Mouse (Mus musculus) MEL (cell line): Measurements from ENCODE around the gene Pla2g6. TPM values are rescaled to one million over a fixed set of nuclear protein-coding genes. Genes with fewer than 3 reads are reported as not detected.

Source experiments
- DNase-seq: peaks from one replicate; pipeline ENCODE4 v3.0.0; 2011; ENCODE audit warnings: low read depth, low spot score
- H3K27ac ChIP-seq: 2 replicates; pipeline ENCODE4 v1.5.1; 2012; ENCODE audit warnings: low read depth, mild to moderate bottlenecking, control low read depth, low read length, moderate library complexity; ENCODE audit not compliant: control insufficient read depth
- H3K27me3 ChIP-seq, 2 experiments: fragments of 150-350 bp in 1 of 2; sonication (generic) in 1 of 2; 2 replicates each; pipeline ENCODE4 v1.6.1; 2012; ENCODE audit warnings: low read length in 2 of 2, mild to moderate bottlenecking in 2 of 2, improper control_type of control experiment in 1 of 2, moderate library complexity in 1 of 2; ENCODE audit not compliant: insufficient read depth in 2 of 2, control insufficient read depth in 1 of 2
- H3K36me3 ChIP-seq, 2 experiments: 2 replicates each; pipeline ENCODE4 v1.6.1; 2012 to 2014; ENCODE audit warnings: low read length in 2 of 2, improper control_type of control experiment in 1 of 2, inconsistent platforms in 1 of 2, mild to moderate bottlenecking in 1 of 2; ENCODE audit not compliant: insufficient read depth in 2 of 2, control insufficient read depth in 1 of 2
- H3K4me1 ChIP-seq, 2 experiments: fragments of 150-350 bp in 1 of 2; sonication (generic) in 1 of 2; 2 replicates each; pipeline ENCODE4 v1.6.1; 2012; ENCODE audit warnings: low read length in 2 of 2, improper control_type of control experiment in 1 of 2, mild to moderate bottlenecking in 1 of 2; ENCODE audit not compliant: insufficient read depth in 2 of 2, control insufficient read depth in 1 of 2
- H3K4me3 ChIP-seq, 2 experiments: fragments of 150-350 bp in 1 of 2; sonication (generic) in 1 of 2; 2 replicates each; pipeline ENCODE4 v1.5.1; 2012; ENCODE audit warnings: low read depth in 2 of 2, low read length in 2 of 2, mild to moderate bottlenecking in 2 of 2, moderate library complexity in 2 of 2, control low read depth in 1 of 2, improper control_type of control experiment in 1 of 2; ENCODE audit not compliant: control insufficient read depth in 1 of 2, insufficient read depth in 1 of 2
- H3K79me2 ChIP-seq: 2 replicates; pipeline ENCODE4 v1.6.1; 2012; ENCODE audit warnings: mild to moderate bottlenecking, low read length, moderate library complexity; ENCODE audit not compliant: control insufficient read depth, poor library complexity, insufficient read depth
- H3K9ac ChIP-seq: 2 replicates; pipeline ENCODE4 v1.6.1; 2012; ENCODE audit warnings: low read depth, mild to moderate bottlenecking, control low read depth, low read length, moderate library complexity; ENCODE audit not compliant: control insufficient read depth, poor library complexity, severe bottlenecking
- H3K9me3 ChIP-seq: fragments of 150-350 bp; sonication (generic); replicated peaks from 2 replicates; pipeline ENCODE4 v1.6.1; 2012; ENCODE audit warnings: mild to moderate bottlenecking, low read length, improper control_type of control experiment, moderate library complexity; ENCODE audit not compliant: insufficient read depth
- CHD1 ChIP-seq: IDR thresholded peaks from 2 replicates; pipeline ENCODE4 v1.6.1; 2012; ENCODE audit warnings: low read depth, mild to moderate bottlenecking, inconsistent platforms, low read length, improper control_type of control experiment
- E2F4 ChIP-seq: IDR thresholded peaks from 2 replicates; pipeline ENCODE4 v1.6.1; 2011; ENCODE audit warnings: low read depth, low read length, improper control_type of control experiment, borderline replicate concordance
- ELF1 ChIP-seq: IDR thresholded peaks from 2 replicates; pipeline ENCODE4 v1.6.1; 2014; ENCODE audit warnings: low read depth, mild to moderate bottlenecking, inconsistent platforms, low read length, improper control_type of control experiment, moderate library complexity
- EP300 ChIP-seq, 2 experiments: IDR thresholded peaks; 2 replicates each; pipeline ENCODE4 v1.6.1; 2011; ENCODE audit warnings: improper control_type of control experiment in 2 of 2, low read length in 2 of 2, low read depth in 1 of 2, mild to moderate bottlenecking in 1 of 2
- GABPA ChIP-seq: IDR thresholded peaks from 2 replicates; pipeline ENCODE4 v1.6.1; 2012; ENCODE audit warnings: low read depth, mild to moderate bottlenecking, inconsistent platforms, low read length, improper control_type of control experiment, moderate library complexity
- HCFC1 ChIP-seq: IDR thresholded peaks from 2 replicates; pipeline ENCODE4 v1.6.1; 2012; ENCODE audit warnings: low read depth, mild to moderate bottlenecking, inconsistent platforms, low read length, improper control_type of control experiment, moderate library complexity
- JUND ChIP-seq: IDR thresholded peaks from 2 replicates; pipeline ENCODE4 v1.6.1; 2011; ENCODE audit warnings: low read depth, mild to moderate bottlenecking, improper control_type of control experiment, low read length
- MAX ChIP-seq: IDR thresholded peaks from 2 replicates; pipeline ENCODE4 v1.6.1; 2011; ENCODE audit warnings: low read length, improper control_type of control experiment
- MAZ ChIP-seq: IDR thresholded peaks from 2 replicates; pipeline ENCODE4 v1.6.1; 2012; ENCODE audit warnings: low read depth, mild to moderate bottlenecking, inconsistent platforms, low read length, improper control_type of control experiment
- MEF2A ChIP-seq: IDR thresholded peaks from 2 replicates; pipeline ENCODE4 v1.6.1; 2014; ENCODE audit warnings: low read depth, mild to moderate bottlenecking, inconsistent platforms, low read length, improper control_type of control experiment; ENCODE audit not compliant: poor library complexity, insufficient replicate concordance, severe bottlenecking; ENCODE audit errors: extremely low read depth
- MYB ChIP-seq: IDR thresholded peaks from 2 replicates; pipeline ENCODE4 v1.6.1; 2011; ENCODE audit warnings: mild to moderate bottlenecking, low read depth, low read length, improper control_type of control experiment
- NELFE ChIP-seq: IDR thresholded peaks from 2 replicates; pipeline ENCODE4 v1.6.1; 2011; ENCODE audit warnings: low read depth, low read length, improper control_type of control experiment
- POLR2AphosphoS2 ChIP-seq: IDR thresholded peaks from 2 replicates; pipeline ENCODE4 v1.6.1; 2011; ENCODE audit warnings: low read length, improper control_type of control experiment
- POLR2AphosphoS5 ChIP-seq: IDR thresholded peaks from 2 replicates; pipeline ENCODE4 v1.6.1; 2012; ENCODE audit warnings: low read depth, borderline replicate concordance, mild to moderate bottlenecking, inconsistent platforms, low read length, moderate library complexity, mixed read lengths
- RAD21 ChIP-seq: IDR thresholded peaks from 2 replicates; pipeline ENCODE4 v1.6.1; 2011; ENCODE audit warnings: mild to moderate bottlenecking, low read depth, low read length, improper control_type of control experiment
- RCOR1 ChIP-seq: IDR thresholded peaks from 2 replicates; pipeline ENCODE4 v1.6.1; 2012; ENCODE audit warnings: low read depth, mild to moderate bottlenecking, inconsistent platforms, low read length, improper control_type of control experiment
- SMC3 ChIP-seq: IDR thresholded peaks from 2 replicates; pipeline ENCODE4 v1.6.1; 2011; ENCODE audit warnings: low read depth, low read length, improper control_type of control experiment
- TBP ChIP-seq: IDR thresholded peaks from 2 replicates; pipeline ENCODE4 v1.8.0; 2011; ENCODE audit warnings: low read depth, low read length, improper control_type of control experiment
- TCF12 ChIP-seq: IDR thresholded peaks from 2 replicates; pipeline ENCODE4 v1.6.1; 2014; ENCODE audit warnings: low read depth, mild to moderate bottlenecking, inconsistent platforms, low read length, improper control_type of control experiment, moderate library complexity
- UBTF ChIP-seq: IDR thresholded peaks from 2 replicates; pipeline ENCODE4 v1.6.1; 2012; ENCODE audit warnings: low read depth, mild to moderate bottlenecking, inconsistent platforms, low read length, improper control_type of control experiment, moderate library complexity, borderline replicate concordance; ENCODE audit not compliant: insufficient read depth
- USF2 ChIP-seq, 2 experiments: IDR thresholded peaks; 2 replicates each; pipeline ENCODE4 v1.6.1; 2011 to 2012; ENCODE audit warnings: improper control_type of control experiment in 2 of 2, low read length in 2 of 2, borderline replicate concordance in 1 of 2, inconsistent platforms in 1 of 2, low read depth in 1 of 2, mild to moderate bottlenecking in 1 of 2; ENCODE audit not compliant: insufficient read depth in 1 of 2
- ZKSCAN1 ChIP-seq: IDR thresholded peaks from 2 replicates; pipeline ENCODE4 v1.6.1; 2012; ENCODE audit warnings: low read depth, mild to moderate bottlenecking, inconsistent platforms, low read length, improper control_type of control experiment, moderate library complexity
- ZMIZ1 ChIP-seq: IDR thresholded peaks from 2 replicates; pipeline ENCODE4 v1.6.1; 2012; ENCODE audit warnings: low read depth, mild to moderate bottlenecking, inconsistent platforms, low read length, improper control_type of control experiment, moderate library complexity
- polyA plus RNA-seq, 2 experiments: library from polyadenylated mRNA; stranded (reverse) in 1 of 2; unstranded in 1 of 2; fragments of >175 nt in 1 of 2; fragments of >200 nt in 1 of 2; gene quantifications; 2 replicates each; pipeline versions ENCODE4 v1.2.1 to v1.2.4; 2012; ENCODE audit warnings: low replicate concordance in 2 of 2, low read depth in 1 of 2; ENCODE audit not compliant: insufficient read length in 2 of 2, insufficient read depth in 1 of 2, missing spikeins in 1 of 2
- total RNA-seq: library from RNA; depleted of rRNA; stranded (reverse); fragments of 300-350 nt; gene quantifications from 2 replicates; pipeline ENCODE4 v1.2.3, GENCODE M21; 2012

Pla2g6 gene
- total and polyA plus RNA-seq, 3 experiments = 11.8 to 24.7 TPM; not detected in 1

DNA sequence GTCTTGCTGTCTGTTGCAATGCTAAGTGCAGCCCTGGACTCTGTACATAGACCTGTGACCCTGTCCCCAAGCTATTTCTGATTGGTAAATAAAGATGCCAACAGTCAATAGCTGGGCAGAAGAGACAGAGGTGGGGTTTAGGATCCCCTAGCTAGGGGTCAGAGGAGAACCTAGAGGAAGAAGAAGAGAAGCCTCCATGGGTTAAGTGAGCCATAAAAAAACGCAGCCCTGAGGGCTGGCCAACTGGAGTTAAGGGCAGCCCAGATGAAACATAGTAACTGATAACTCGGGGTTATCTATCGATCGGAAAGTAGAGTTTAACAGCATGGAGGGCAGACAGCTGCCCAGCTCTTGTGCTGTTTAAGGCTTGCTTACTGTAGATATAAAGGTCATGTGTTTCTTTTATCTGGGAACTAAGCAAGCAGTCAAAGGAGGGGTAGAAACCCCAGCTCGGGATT is 6.4 kb downstream of the Pla2g6 start (continued):
- no peak for TF ChIP-seq MYB
- TF ChIP-seq EP300 (IDR thresholded peaks at IDR 0.05; ENCODE audit: low read depth in 1 of 2, low read length in 2 of 2) = peak; percentile 46 to 57; a peak in 2 of 4 replicates
- TF ChIP-seq POLR2AphosphoS5 = no peak
- TF ChIP-seq USF2 (IDR thresholded peaks at IDR 0.05; ENCODE audit: borderline replicate concordance in 1 of 2, insufficient read depth in 1 of 2, low read depth in 1 of 2, low read length in 2 of 2) = no peak
- TF ChIP-seq POLR2AphosphoS2 = no peak
- no peak for TF ChIP-seq GABPA
- TF ChIP-seq MEF2A = no peak
- no peak for TF ChIP-seq SMC3
- TF ChIP-seq NELFE = no peak
- TF ChIP-seq TBP = no peak
- TF ChIP-seq, all 39 proteins: peak for 10

DNA sequence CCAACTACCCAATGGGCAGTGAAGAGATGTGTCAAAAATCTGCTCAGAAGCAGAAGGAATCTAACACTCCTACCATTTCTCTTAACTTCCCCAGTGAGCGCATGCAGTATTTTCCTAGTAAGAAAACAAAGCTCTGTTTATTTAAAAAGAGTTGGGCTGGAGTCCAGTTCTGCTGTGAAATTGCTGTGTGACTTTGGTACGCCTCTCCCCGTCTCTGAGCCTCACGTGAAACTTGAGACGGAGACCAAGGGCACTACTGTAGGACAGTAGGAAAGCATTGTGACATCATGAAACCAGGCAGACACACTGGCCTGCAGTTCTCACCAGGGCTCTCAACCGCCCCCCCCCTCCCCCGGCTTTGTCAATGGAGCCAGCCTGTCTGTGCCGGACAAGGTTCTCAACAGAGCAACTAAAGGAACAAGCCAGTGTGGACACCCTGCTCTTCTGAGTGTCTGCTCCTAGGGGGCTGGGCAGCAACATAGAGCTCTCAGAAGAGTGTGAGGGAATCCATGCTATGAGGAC is 14.3 kb downstream of the Pla2g6 start:
- no peak for DNase-seq
- no peak for TF ChIP-seq ELF1
- TF ChIP-seq TCF12 = no peak
- no peak for TF ChIP-seq JUND
- TF ChIP-seq NELFE = no peak
- TF ChIP-seq MAZ = no peak
- no peak for TF ChIP-seq MAX
- no peak for TF ChIP-seq HCFC1
- TF ChIP-seq CHD1 = no peak
- no peak for TF ChIP-seq MYB
- TF ChIP-seq ZKSCAN1 = no peak
- no peak for TF ChIP-seq RCOR1
- TF ChIP-seq E2F4 = no peak
- TF ChIP-seq TBP = no peak
- TF ChIP-seq POLR2AphosphoS5 = no peak
- no peak for TF ChIP-seq UBTF
- TF ChIP-seq MEF2A = no peak
- TF ChIP-seq ZMIZ1 = no peak
- no peak for TF ChIP-seq RAD21
- no peak for TF ChIP-seq EP300 (IDR thresholded peaks at IDR 0.05; ENCODE audit: low read depth in 1 of 2, low read length in 2 of 2)
- TF ChIP-seq, all 39 proteins: peak for 0
- Histone ChIP-seq H3K36me3 (no peaks in the 10 kb centered on the region; a peak in 1 of 4 replicates), H3K27me3 (no peaks in the 10 kb centered on the region), H3K79me2 (no peaks in the 10 kb centered on the region), H3K4me3 (no peak overlapping the region), H3K27ac (no peak overlapping the region), H3K9ac (no peak overlapping the region), H3K4me1 (no peaks in the 10 kb centered on the region), H3K9me3 (no peaks in the 10 kb centered on the region)
